Mouse (Mus musculus): Measurements from ENCODE around the gene Uck2. TPM values are rescaled to one million over a fixed set of nuclear protein-coding genes. Genes with fewer than 3 reads are reported as not detected.
A peak's percentile ranks its signal among the peaks of the same experiment; 100 is the strongest.

Gene Uck2
- polyA plus RNA-seq, 1 experiment from 2014 or later, result 58.4 TPM

DNA sequence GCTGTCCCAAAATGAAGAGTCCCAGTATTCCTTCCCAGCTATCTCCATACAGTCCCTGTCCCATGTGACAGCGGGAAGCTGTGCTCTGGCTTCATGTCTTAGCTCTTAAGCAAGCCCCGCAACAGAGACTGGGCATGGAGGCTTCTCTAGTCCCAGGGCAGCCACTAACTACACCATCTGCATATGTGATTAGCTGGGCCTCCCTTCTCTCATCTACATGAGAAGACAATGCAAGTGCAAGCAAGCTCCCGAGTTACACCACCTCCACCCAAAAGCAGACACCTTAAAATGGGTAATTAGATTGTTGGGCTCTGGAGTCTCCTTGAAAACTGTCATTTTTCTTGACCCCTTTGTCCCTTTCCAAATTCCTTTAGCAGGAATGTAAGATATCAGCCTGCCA is 3.0 kb downstream of the Uck2 start:
- Histone ChIP-seq H3K27me3 (peaks cover 4% of the 10 kb centered on the region; the same call in 1 of the 2 replicates), H3K36me3 (0 out of 2 replicates have a peak, but pooled peaks cover 2% of the 10 kb centered on the region), H3K4me1 (replicated peaks) (peaks cover 23% of the 10 kb centered on the region), H3K4me2 (peak overlapping the region; percentile 71), H3K27ac (peak overlapping the region; percentile 42; the same call in 1 of the 2 replicates), H3K4me3 (peak overlapping the region; percentile 90; the same call in 1 of the 2 replicates), H3K9ac (peak overlapping the region; percentile 6; the same call in 1 of the 2 replicates), H3K9me3 (no peaks in the 10 kb centered on the region)
- ATAC-seq (ENCODE audit: low FRiP score), result no peak
- WGBS, result 35% methylated on average over 3 of the region's 3 CpGs

- no peak overlapping the region for H3K27ac ChIP-seq
- no peaks in the 10 kb centered on the region for H3K27me3 ChIP-seq
- peaks cover 16% of the 10 kb centered on the region for H3K4me1 ChIP-seq (replicated peaks)
- H3K4me2 ChIP-seq, result no peak overlapping the region
- H3K4me3 ChIP-seq, result no peak overlapping the region
- H3K36me3 ChIP-seq, result 0 out of 2 replicates have a peak, but pooled peaks cover 2% of the 10 kb centered on the region
- H3K9ac ChIP-seq, result no peak overlapping the region
- 91% methylated on average over 10 of the region's 10 CpGs for WGBS
- ATAC-seq (ENCODE audit: low FRiP score), result no peak
- no peaks in the 10 kb centered on the region for H3K9me3 ChIP-seq
These were observed 5.1 kb downstream of the Uck2 start for GRCm38 (mm10) chr1:167280061-167280460.

GRCm38 (mm10) chr1:167279160-167279715 is 5.9 kb downstream of the Uck2 start:
- no peak overlapping the region for H3K4me3 ChIP-seq
- H3K36me3 ChIP-seq, result 0 out of 2 replicates have a peak, but pooled peaks cover 2% of the 10 kb centered on the region
- H3K27ac ChIP-seq, result no peak overlapping the region
- ATAC-seq (ENCODE audit: low FRiP score), result no peak
- H3K4me1 ChIP-seq (replicated peaks), result peaks cover 24% of the 10 kb centered on the region
- H3K4me2 ChIP-seq, result no peak overlapping the region
- H3K9ac ChIP-seq, result no peak overlapping the region
- H3K27me3 ChIP-seq, result no peaks in the 10 kb centered on the region
- no peaks in the 10 kb centered on the region for H3K9me3 ChIP-seq
- WGBS, result 72% methylated on average over 13 of the region's 13 CpGs

DNA sequence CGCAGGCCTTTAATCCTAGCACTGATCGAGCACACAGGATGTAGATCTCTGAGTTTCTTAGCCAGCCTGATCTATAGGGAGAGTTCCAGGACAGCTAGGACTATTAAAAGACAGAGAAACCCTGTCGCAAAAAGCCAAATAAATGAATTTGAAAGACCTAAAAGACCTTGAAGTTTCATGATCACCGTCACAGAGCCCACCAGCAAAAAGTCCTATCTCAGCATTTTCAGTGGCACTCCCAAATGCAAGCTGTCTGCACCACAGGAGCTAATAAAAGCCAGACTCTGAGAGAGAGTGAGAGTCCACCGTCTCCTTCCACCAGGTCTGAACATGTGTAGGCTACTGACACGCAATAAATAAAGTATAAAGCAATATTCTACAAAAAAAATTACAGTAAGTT is 6.7 kb downstream of the Uck2 start:
- H3K36me3 ChIP-seq, result 0 out of 2 replicates have a peak, but pooled peaks cover 2% of the 10 kb centered on the region
- no peak overlapping the region for H3K4me3 ChIP-seq
- no peaks in the 10 kb centered on the region for H3K9me3 ChIP-seq
- WGBS, result 82% methylated on average over 6 of the region's 6 CpGs
- no peaks in the 10 kb centered on the region for H3K27me3 ChIP-seq
- H3K4me1 ChIP-seq (replicated peaks), result peaks cover 32% of the 10 kb centered on the region
- no peak overlapping the region for H3K4me2 ChIP-seq
- ATAC-seq (ENCODE audit: low FRiP score), result no peak
- H3K27ac ChIP-seq, result no peak overlapping the region
- no peak overlapping the region for H3K9ac ChIP-seq

GRCm38 (mm10) chr1:167274646-167275390 is 10.3 kb downstream of the Uck2 start:
- 83% methylated on average over 12 of the region's 12 CpGs for WGBS
- Histone ChIP-seq H3K27ac (no peak overlapping the region), H3K27me3 (no peaks in the 10 kb centered on the region), H3K4me1 (replicated peaks) (peaks cover 42% of the 10 kb centered on the region), H3K9me3 (no peaks in the 10 kb centered on the region), H3K9ac (no peak overlapping the region), H3K4me2 (no peak overlapping the region), H3K36me3 (0 out of 2 replicates have a peak, but pooled peaks cover 2% of the 10 kb centered on the region), H3K4me3 (no peak overlapping the region)
- no peak for ATAC-seq (ENCODE audit: low FRiP score)

- ATAC-seq (ENCODE audit: low FRiP score), result no peak
- Histone ChIP-seq H3K36me3 (no peaks in the 10 kb centered on the region), H3K27ac (no peak overlapping the region), H3K4me1 (replicated peaks) (peaks cover 54% of the 10 kb centered on the region), H3K9me3 (no peaks in the 10 kb centered on the region), H3K27me3 (no peaks in the 10 kb centered on the region), H3K4me2 (no peak overlapping the region), H3K4me3 (no peak overlapping the region), H3K9ac (0 out of 2 replicates have a peak overlapping the region, but pooled peaks have one; percentile 6)
- WGBS, result 70% methylated on average over 14 of the region's 14 CpGs
These were observed 11.5 kb downstream of the Uck2 start for GRCm38 (mm10) chr1:167273380-167274163.

- no peak for ATAC-seq (ENCODE audit: low FRiP score)
- no peak overlapping the region for H3K9ac ChIP-seq
- no peak overlapping the region for H3K4me3 ChIP-seq
- H3K4me1 ChIP-seq (replicated peaks), result peaks cover 66% of the 10 kb centered on the region
- no peaks in the 10 kb centered on the region for H3K9me3 ChIP-seq
- 54% methylated on average over 8 of the region's 8 CpGs for WGBS
- no peaks in the 10 kb centered on the region for H3K36me3 ChIP-seq
- H3K27me3 ChIP-seq, result no peaks in the 10 kb centered on the region
- H3K4me2 ChIP-seq, result no peak overlapping the region
- peak overlapping the region; percentile 37 for H3K27ac ChIP-seq
These were observed 13.3 kb downstream of the Uck2 start for GRCm38 (mm10) chr1:167271841-167272240.

- Histone ChIP-seq H3K27ac (peak overlapping the region; percentile 37; the same call in 1 of the 2 replicates), H3K4me3 (no peak overlapping the region), H3K4me2 (peak overlapping the region; percentile 56; the same call in 1 of the 2 replicates), H3K9ac (no peak overlapping the region), H3K36me3 (no peaks in the 10 kb centered on the region), H3K9me3 (no peaks in the 10 kb centered on the region), H3K4me1 (replicated peaks) (peaks cover 66% of the 10 kb centered on the region), H3K27me3 (no peaks in the 10 kb centered on the region)
- 50% methylated on average over 4 of the region's 4 CpGs for WGBS
- ATAC-seq (ENCODE audit: low FRiP score), result peak; percentile 14; the same call in 1 of the 2 replicates
These were observed 13.8 kb downstream of the Uck2 start for GRCm38 (mm10) chr1:167271304-167271703.

GRCm38 (mm10) chr1:167270342-167271111 is 14.6 kb downstream of the Uck2 start:
- Histone ChIP-seq H3K4me2 (peak overlapping the region; percentile 56), H3K9ac (peak overlapping the region; percentile 60), H3K4me1 (replicated peaks) (peaks cover 66% of the 10 kb centered on the region), H3K36me3 (no peaks in the 10 kb centered on the region), H3K27ac (peak overlapping the region; percentile 74), H3K4me3 (peak overlapping the region; percentile 30), H3K27me3 (no peaks in the 10 kb centered on the region), H3K9me3 (no peaks in the 10 kb centered on the region)
- ATAC-seq (ENCODE audit: low FRiP score), result peak; percentile 60
- WGBS, result 4% methylated on average over 19 of the region's 19 CpGs

DNA sequence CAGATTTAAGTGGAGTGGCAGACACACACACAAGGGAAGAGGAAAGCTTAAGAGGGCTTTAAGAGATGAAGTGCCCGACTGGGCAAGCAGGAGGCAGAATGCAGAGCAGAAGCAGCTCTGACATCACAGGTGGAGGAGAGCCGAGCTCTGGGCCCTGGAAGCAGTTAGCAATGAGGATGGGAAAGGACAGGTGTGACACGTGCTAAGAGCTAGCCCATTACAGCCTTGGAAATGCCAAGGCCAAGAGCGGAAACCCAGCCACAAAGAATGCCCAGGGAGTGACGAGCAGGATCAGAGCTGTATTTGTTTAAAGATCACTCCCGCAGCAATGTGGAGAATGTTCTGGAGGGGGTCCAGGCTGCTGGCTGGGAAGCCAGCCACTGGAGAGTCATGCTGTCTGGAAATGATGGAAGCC is 15.3 kb downstream of the Uck2 start:
- peak overlapping the region; percentile 30; the same call in 1 of the 2 replicates for H3K4me3 ChIP-seq

DNA sequence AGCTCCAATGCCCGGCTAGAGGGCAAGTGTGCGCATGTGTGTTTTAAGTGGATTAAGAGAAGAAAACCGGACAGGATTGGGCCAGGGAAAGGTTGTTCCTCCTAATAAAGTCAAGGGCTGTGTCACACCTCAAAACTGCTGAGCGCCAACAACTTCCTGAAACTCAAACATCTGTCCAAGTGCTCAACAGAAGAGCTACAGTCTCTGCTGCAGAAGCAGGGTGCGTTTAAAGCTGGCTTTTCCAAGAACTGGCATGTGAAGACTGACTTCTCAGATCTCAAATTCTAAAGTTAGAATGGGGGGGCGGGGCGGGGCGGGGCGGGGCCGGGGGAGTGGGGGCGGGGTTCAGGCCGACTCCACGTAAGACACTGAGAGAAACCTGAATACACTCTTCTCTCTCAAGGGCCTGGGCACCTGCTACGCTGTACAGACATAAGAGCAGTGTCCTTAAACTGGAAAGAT is 15.7 kb downstream of the Uck2 start:
- no peak for ATAC-seq (ENCODE audit: low FRiP score)
- Histone ChIP-seq H3K4me3 (no peak overlapping the region), H3K27ac (peak overlapping the region; percentile 74; the same call in 1 of the 2 replicates), H3K9me3 (no peaks in the 10 kb centered on the region), H3K36me3 (no peaks in the 10 kb centered on the region), H3K4me2 (peak overlapping the region; percentile 56; the same call in 1 of the 2 replicates), H3K9ac (peak overlapping the region; percentile 60; the same call in 1 of the 2 replicates), H3K4me1 (replicated peaks) (peaks cover 60% of the 10 kb centered on the region), H3K27me3 (no peaks in the 10 kb centered on the region)
- WGBS, result 42% methylated on average over 14 of the region's 14 CpGs

More for the DNA sequence above, 15.3 kb downstream of the Uck2 start:
- Histone ChIP-seq H3K36me3 (no peaks in the 10 kb centered on the region), H3K4me2 (peak overlapping the region; percentile 56), H3K27ac (peak overlapping the region; percentile 74), H3K9ac (peak overlapping the region; percentile 60; the same call in 1 of the 2 replicates), H3K9me3 (no peaks in the 10 kb centered on the region), H3K4me1 (replicated peaks) (peaks cover 64% of the 10 kb centered on the region), H3K27me3 (no peaks in the 10 kb centered on the region)
- 29% methylated on average over 6 of the region's 6 CpGs for WGBS
- ATAC-seq (ENCODE audit: low FRiP score), result peak; percentile 44
